Mouse (Mus musculus): ENCODE data around the gene Atxn2. TPM values are rescaled to one million over a fixed set of nuclear protein-coding genes. Genes with fewer than 3 reads are reported as not detected.

Atxn2 gene
- polyA plus RNA-seq, 1 experiment from 2014 or later = 54.9 TPM

- Histone ChIP-seq H3K4me2 (replicated peaks) (no peak overlapping the region), H3K4me1 (peaks cover 17% of the 10 kb centered on the region), H3K4me3 (no peak overlapping the region), H3K36me3 (peaks cover 84% of the 10 kb centered on the region), H3K9ac (no peak overlapping the region), H3K27me3 (no peaks in the 10 kb centered on the region), H3K9me3 (no peaks in the 10 kb centered on the region), H3K27ac (no peak overlapping the region)
- no peak for ATAC-seq (ENCODE audit: low FRiP score, low read depth)
- 84% methylated on average over 5 of the region's 5 CpGs for WGBS
Measured at GRCm38 (mm10) chr5:121821116-121821515, 110.0 kb downstream of the Atxn2 start.

GRCm38 (mm10) chr5:121821552-121821951 lies 110.4 kb downstream of the Atxn2 start:
- WGBS = 78% methylated on average over 5 of the region's 5 CpGs
- H3K9ac ChIP-seq = no peak overlapping the region
- H3K27ac ChIP-seq = no peak overlapping the region
- peaks cover 17% of the 10 kb centered on the region for H3K4me1 ChIP-seq
- H3K4me2 ChIP-seq (replicated peaks) = no peak overlapping the region
- peaks cover 84% of the 10 kb centered on the region for H3K36me3 ChIP-seq
- no peak overlapping the region for H3K4me3 ChIP-seq
- no peaks in the 10 kb centered on the region for H3K9me3 ChIP-seq
- ATAC-seq (ENCODE audit: low FRiP score, low read depth) = no peak
- H3K27me3 ChIP-seq = no peaks in the 10 kb centered on the region

GRCm38 (mm10) chr5:121822786-121823505 lies 111.8 kb downstream of the Atxn2 start:
- H3K27me3 ChIP-seq = peaks cover 9% of the 10 kb centered on the region
- no peak overlapping the region for H3K4me3 ChIP-seq
- H3K9me3 ChIP-seq = no peaks in the 10 kb centered on the region
- H3K4me2 ChIP-seq (replicated peaks) = no peak overlapping the region
- H3K4me1 ChIP-seq = peaks cover 17% of the 10 kb centered on the region
- 37% methylated on average over 7 of the region's 7 CpGs for WGBS
- H3K36me3 ChIP-seq = peaks cover 83% of the 10 kb centered on the region
- H3K27ac ChIP-seq = peak overlapping the region; percentile 22; the same call in 1 of the 2 replicates
- ATAC-seq (ENCODE audit: low FRiP score, low read depth) = no peak
- peak overlapping the region; percentile 31; the same call in 1 of the 2 replicates for H3K9ac ChIP-seq

- peak overlapping the region; percentile 22; the same call in 1 of the 2 replicates for H3K27ac ChIP-seq
- 84% methylated on average over 1 of the region's 1 CpGs for WGBS
- no peak overlapping the region for H3K4me3 ChIP-seq
- peaks cover 23% of the 10 kb centered on the region for H3K4me1 ChIP-seq
- peaks cover 16% of the 10 kb centered on the region for H3K27me3 ChIP-seq
- no peak for ATAC-seq (ENCODE audit: low FRiP score, low read depth)
- H3K9ac ChIP-seq = no peak overlapping the region
- H3K4me2 ChIP-seq (replicated peaks) = no peak overlapping the region
- peaks cover 81% of the 10 kb centered on the region for H3K36me3 ChIP-seq
- H3K9me3 ChIP-seq = no peaks in the 10 kb centered on the region
Measured at GRCm38 (mm10) chr5:121823668-121824067, 112.5 kb downstream of the Atxn2 start.

- peak overlapping the region; percentile 28; the same call in 1 of the 2 replicates for H3K27ac ChIP-seq
- H3K27me3 ChIP-seq = peaks cover 21% of the 10 kb centered on the region
- H3K4me2 ChIP-seq (replicated peaks) = no peak overlapping the region
- no peak for ATAC-seq (ENCODE audit: low FRiP score, low read depth)
- H3K36me3 ChIP-seq = peaks cover 76% of the 10 kb centered on the region
- H3K9me3 ChIP-seq = no peaks in the 10 kb centered on the region
- peaks cover 28% of the 10 kb centered on the region for H3K4me1 ChIP-seq
- no peak overlapping the region for H3K9ac ChIP-seq
- 60% methylated on average over 4 of the region's 4 CpGs for WGBS
- no peak overlapping the region for H3K4me3 ChIP-seq
Measured at GRCm38 (mm10) chr5:121824121-121824520, 113.0 kb downstream of the Atxn2 start.

- no peak overlapping the region for H3K27ac ChIP-seq
- no peaks in the 10 kb centered on the region for H3K9me3 ChIP-seq
- no peak overlapping the region for H3K4me2 ChIP-seq (replicated peaks)
- WGBS = 94% methylated on average over 3 of the region's 3 CpGs
- H3K4me1 ChIP-seq = peaks cover 31% of the 10 kb centered on the region
- H3K9ac ChIP-seq = no peak overlapping the region
- ATAC-seq (ENCODE audit: low FRiP score, low read depth) = no peak
- peaks cover 61% of the 10 kb centered on the region for H3K36me3 ChIP-seq
- no peak overlapping the region for H3K4me3 ChIP-seq
- H3K27me3 ChIP-seq = peaks cover 34% of the 10 kb centered on the region
Measured at GRCm38 (mm10) chr5:121825606-121826005, 114.5 kb downstream of the Atxn2 start.

GRCm38 (mm10) chr5:121827876-121828275 lies 116.7 kb downstream of the Atxn2 start:
- ATAC-seq (ENCODE audit: low FRiP score, low read depth) = no peak
- Histone ChIP-seq H3K4me3 (peak overlapping the region; percentile 48; the same call in 1 of the 2 replicates), H3K27me3 (peaks cover 39% of the 10 kb centered on the region), H3K9ac (no peak overlapping the region), H3K4me2 (replicated peaks) (peak overlapping the region; percentile 89), H3K4me1 (peaks cover 30% of the 10 kb centered on the region), H3K27ac (no peak overlapping the region), H3K36me3 (peaks cover 48% of the 10 kb centered on the region), H3K9me3 (no peaks in the 10 kb centered on the region)
- 83% methylated on average over 4 of the region's 4 CpGs for WGBS

- Histone ChIP-seq H3K9me3 (no peaks in the 10 kb centered on the region), H3K4me1 (peaks cover 29% of the 10 kb centered on the region), H3K4me2 (replicated peaks) (peak overlapping the region; percentile 89), H3K9ac (peak overlapping the region; percentile 61), H3K27ac (no peak overlapping the region), H3K27me3 (peaks cover 39% of the 10 kb centered on the region), H3K4me3 (peak overlapping the region; percentile 48), H3K36me3 (peaks cover 40% of the 10 kb centered on the region)
- ATAC-seq (ENCODE audit: low FRiP score, low read depth) = 0 out of 2 replicates have a peak, but pooled peaks have one; percentile 42
- 4% methylated on average over 81 of the region's 82 CpGs for WGBS
Measured at GRCm38 (mm10) chr5:121828491-121829432, 117.6 kb downstream of the Atxn2 start.

GRCm38 (mm10) chr5:121831002-121831601 lies 120.0 kb downstream of the Atxn2 start:
- ATAC-seq (ENCODE audit: low FRiP score, low read depth) = no peak
- Histone ChIP-seq H3K27me3 (peaks cover 47% of the 10 kb centered on the region), H3K9ac (no peak overlapping the region), H3K4me1 (peaks cover 46% of the 10 kb centered on the region), H3K4me3 (no peak overlapping the region), H3K27ac (no peak overlapping the region), H3K4me2 (replicated peaks) (no peak overlapping the region), H3K36me3 (peaks cover 22% of the 10 kb centered on the region), H3K9me3 (no peaks in the 10 kb centered on the region)
- 91% methylated on average over 6 of the region's 6 CpGs for WGBS

GRCm38 (mm10) chr5:121832376-121833155 lies 121.4 kb downstream of the Atxn2 start:
- no peak overlapping the region for H3K4me2 ChIP-seq (replicated peaks)
- H3K27ac ChIP-seq = no peak overlapping the region
- no peak overlapping the region for H3K9ac ChIP-seq
- H3K9me3 ChIP-seq = no peaks in the 10 kb centered on the region
- H3K27me3 ChIP-seq = peaks cover 46% of the 10 kb centered on the region
- H3K36me3 ChIP-seq = peaks cover 9% of the 10 kb centered on the region
- no peak overlapping the region for H3K4me3 ChIP-seq
- 94% methylated on average over 5 of the region's 6 CpGs for WGBS
- no peak for ATAC-seq (ENCODE audit: low FRiP score, low read depth)
- peaks cover 52% of the 10 kb centered on the region for H3K4me1 ChIP-seq

- no peak overlapping the region for H3K4me3 ChIP-seq
- no peak overlapping the region for H3K27ac ChIP-seq
- H3K4me1 ChIP-seq = peaks cover 57% of the 10 kb centered on the region
- H3K9ac ChIP-seq = no peak overlapping the region
- ATAC-seq (ENCODE audit: low FRiP score, low read depth) = no peak
- H3K36me3 ChIP-seq = peaks cover 3% of the 10 kb centered on the region; the same call in 1 of the 2 replicates
- H3K4me2 ChIP-seq (replicated peaks) = peak overlapping the region; percentile 91; the same call in 1 of the 2 replicates
- H3K9me3 ChIP-seq = no peaks in the 10 kb centered on the region
- 95% methylated on average over 2 of the region's 2 CpGs for WGBS
- H3K27me3 ChIP-seq = peaks cover 46% of the 10 kb centered on the region
Measured at GRCm38 (mm10) chr5:121833159-121833558, 122.0 kb downstream of the Atxn2 start.
